Mouse (Mus musculus) hindbrain, embryonic 10.5 days (tissue): ENCODE data around the gene Zfp536. TPM values are rescaled to one million over a fixed set of nuclear protein-coding genes. Genes with fewer than 3 reads are reported as not detected.

ENCODE experiments used
- DNase-seq: peaks from one replicate; pipeline ENCODE4 v3.0.0-alpha.2; 2017; ENCODE audit warnings: low spot score
- H3K27ac ChIP-seq: fragments of 300-500 bp; sonication (generic); 2 replicates; pipeline ENCODE4 v1.5.1; 2016; ENCODE audit warnings: mild to moderate bottlenecking, moderate library complexity
- H3K27me3 ChIP-seq: fragments of 300-500 bp; sonication (generic); 2 replicates; pipeline ENCODE4 v1.6.1; 2016; ENCODE audit warnings: mild to moderate bottlenecking; ENCODE audit not compliant: poor library complexity, insufficient read depth, severe bottlenecking
- H3K36me3 ChIP-seq: fragments of 300-500 bp; sonication (generic); 2 replicates; pipeline ENCODE4 v1.6.1; 2016; ENCODE audit warnings: mild to moderate bottlenecking, moderate library complexity
- H3K4me1 ChIP-seq: fragments of 300-500 bp; sonication (generic); replicated peaks from 2 replicates; pipeline ENCODE4 v1.6.1; 2016; ENCODE audit warnings: mild to moderate bottlenecking
- H3K4me3 ChIP-seq: fragments of 300-500 bp; sonication (generic); 2 replicates; pipeline ENCODE4 v1.5.1; 2016; ENCODE audit warnings: mild to moderate bottlenecking, moderate library complexity
- H3K9me3 ChIP-seq: fragments of 300-500 bp; sonication (generic); 2 replicates; pipeline ENCODE4 v1.6.1; 2016; ENCODE audit warnings: mild to moderate bottlenecking, moderate library complexity
- WGBS: fragments of 180-500 bp; shearing (Covaris S2); methylation state at CpG from one replicate; pipeline ENCODE4 v1.1.7; 2016; 5-methylcytosine and 5-hydroxymethylcytosine counted together
- polyA plus RNA-seq: library from polyadenylated mRNA; unstranded; fragments of >200 nt; fragmentation: Nextera tagmentation; extraction: Ambion mirVana; gene quantifications from 2 replicates; pipeline ENCODE4 v1.2.1, GENCODE M21; 2016

Gene Zfp536
- polyA plus RNA-seq, 1 experiment from 2014 or later, result 40.7 TPM

DNA sequence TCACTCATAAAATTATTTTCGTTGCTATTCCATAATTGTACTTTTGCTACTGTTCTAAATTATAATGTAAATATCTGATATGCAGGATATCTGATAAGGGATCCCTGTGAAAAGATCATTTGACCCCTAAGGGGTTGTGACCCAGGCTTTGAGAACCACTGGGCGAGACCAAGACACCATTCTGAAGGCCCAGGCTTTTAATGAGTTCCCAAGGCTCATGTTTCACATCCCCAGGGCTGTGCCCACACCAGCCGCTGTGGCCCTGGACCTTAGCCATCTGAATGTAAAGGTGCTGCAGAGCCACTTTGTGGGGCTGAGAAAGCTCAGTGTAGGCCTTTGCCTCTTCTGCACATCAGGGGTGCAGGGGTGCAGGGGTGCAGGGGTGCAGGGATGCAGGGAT is 221.1 kb downstream of the Zfp536 start:
- peak overlapping the region; percentile 37; the same call in 1 of the 2 replicates for H3K27ac ChIP-seq
- 59% methylated on average over 3 of the region's 3 CpGs for WGBS
- no peak for DNase-seq

GRCm38 (mm10) chr7:37548805-37549204 is 224.6 kb downstream of the Zfp536 start:
- Histone ChIP-seq H3K27ac (no peak overlapping the region), H3K36me3 (peaks cover 9% of the 10 kb centered on the region), H3K27me3 (no peaks in the 10 kb centered on the region), H3K9me3 (no peaks in the 10 kb centered on the region), H3K4me3 (no peak overlapping the region), H3K4me1 (peaks cover 42% of the 10 kb centered on the region)
- 73% methylated on average over 15 of the region's 15 CpGs for WGBS
- no peak for DNase-seq

More for the DNA sequence above, 221.1 kb downstream of the Zfp536 start:
- H3K9me3 ChIP-seq, result no peaks in the 10 kb centered on the region
- peaks cover 51% of the 10 kb centered on the region for H3K4me1 ChIP-seq
- H3K4me3 ChIP-seq, result no peak overlapping the region
- peaks cover 9% of the 10 kb centered on the region for H3K36me3 ChIP-seq
- H3K27me3 ChIP-seq, result no peaks in the 10 kb centered on the region

- Histone ChIP-seq H3K9me3 (no peaks in the 10 kb centered on the region), H3K27me3 (no peaks in the 10 kb centered on the region), H3K36me3 (peaks cover 24% of the 10 kb centered on the region), H3K4me3 (no peak overlapping the region), H3K4me1 (peaks cover 25% of the 10 kb centered on the region), H3K27ac (peak overlapping the region; percentile 70; the same call in 1 of the 2 replicates)
- 24% methylated on average over 6 of the region's 6 CpGs for WGBS
- DNase-seq, result peak; percentile 39
Measured at GRCm38 (mm10) chr7:37544011-37544410, 229.4 kb downstream of the Zfp536 start.

- H3K9me3 ChIP-seq, result no peaks in the 10 kb centered on the region
- H3K4me1 ChIP-seq, result peaks cover 25% of the 10 kb centered on the region
- no peak overlapping the region for H3K4me3 ChIP-seq
- 88% methylated on average over 7 of the region's 7 CpGs for WGBS
- peak overlapping the region; percentile 12; the same call in 1 of the 2 replicates for H3K27ac ChIP-seq
- H3K36me3 ChIP-seq, result peaks cover 15% of the 10 kb centered on the region
- no peaks in the 10 kb centered on the region for H3K27me3 ChIP-seq
- no peak for DNase-seq
Measured at GRCm38 (mm10) chr7:37542951-37543350, 230.5 kb downstream of the Zfp536 start.

DNA sequence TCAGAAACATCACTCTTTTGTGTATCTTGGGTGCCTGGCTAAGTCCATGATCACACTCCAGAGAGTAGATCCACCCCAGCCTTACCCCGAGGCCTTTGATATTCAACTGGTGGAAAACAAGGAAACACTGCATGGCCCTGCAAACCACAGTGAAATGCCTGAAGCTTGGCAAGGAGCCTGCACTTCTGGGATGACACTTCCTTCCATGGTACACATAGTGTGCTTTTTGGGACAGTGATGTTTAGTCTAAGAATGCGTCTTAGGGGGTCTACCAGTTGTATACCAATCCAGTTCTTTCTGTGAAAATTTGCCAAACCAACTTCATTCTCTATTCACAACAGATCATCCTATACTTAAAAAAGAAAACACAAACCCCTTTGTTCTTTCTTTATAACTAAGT is 242.3 kb downstream of the Zfp536 start:
- Histone ChIP-seq H3K36me3 (peaks cover 8% of the 10 kb centered on the region; the same call in 1 of the 2 replicates), H3K9me3 (no peaks in the 10 kb centered on the region)
- WGBS, result 95% methylated on average over 2 of the region's 2 CpGs

GRCm38 (mm10) chr7:37528311-37528710 is 245.1 kb downstream of the Zfp536 start:
- no peak overlapping the region for H3K27ac ChIP-seq
- H3K9me3 ChIP-seq, result no peaks in the 10 kb centered on the region
- peaks cover 19% of the 10 kb centered on the region; the same call in 1 of the 2 replicates for H3K36me3 ChIP-seq
- H3K4me3 ChIP-seq, result no peak overlapping the region
- DNase-seq, result no peak
- no peaks in the 10 kb centered on the region for H3K27me3 ChIP-seq
- 86% methylated on average over 9 of the region's 9 CpGs for WGBS
- peaks cover 7% of the 10 kb centered on the region for H3K4me1 ChIP-seq

More for the DNA sequence above, 242.3 kb downstream of the Zfp536 start:
- no peak overlapping the region for H3K27ac ChIP-seq
- DNase-seq, result no peak
- H3K4me1 ChIP-seq, result peaks cover 18% of the 10 kb centered on the region
- no peak overlapping the region for H3K4me3 ChIP-seq
- H3K27me3 ChIP-seq, result no peaks in the 10 kb centered on the region

DNA sequence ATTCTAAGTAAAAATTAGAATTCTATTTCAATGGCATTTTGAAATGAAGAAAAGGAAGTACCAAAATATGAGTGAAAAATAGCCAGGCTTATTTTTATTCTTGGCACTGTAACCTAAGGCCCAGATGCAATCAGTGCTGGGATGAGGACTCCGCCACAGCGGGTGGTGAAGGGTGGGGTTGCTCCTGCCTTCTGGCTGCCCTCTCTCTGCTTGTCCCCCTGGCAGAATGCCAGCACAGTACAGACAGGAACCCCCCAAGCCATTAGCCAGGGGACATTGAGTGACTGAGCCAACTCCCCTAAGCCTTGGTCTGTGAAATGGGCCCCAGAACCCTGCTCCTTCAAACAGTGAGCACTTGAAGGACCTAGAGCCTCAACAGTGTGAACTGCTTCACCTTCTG is 245.6 kb downstream of the Zfp536 start:
- Histone ChIP-seq H3K4me3 (no peak overlapping the region), H3K36me3 (peaks cover 19% of the 10 kb centered on the region; the same call in 1 of the 2 replicates), H3K4me1 (peaks cover 4% of the 10 kb centered on the region; the same call in 1 of the 2 replicates), H3K9me3 (no peaks in the 10 kb centered on the region), H3K27me3 (no peaks in the 10 kb centered on the region), H3K27ac (no peak overlapping the region)
- no peak for DNase-seq
- 91% methylated on average over 2 of the region's 2 CpGs for WGBS

GRCm38 (mm10) chr7:37521407-37521806 is 252.0 kb downstream of the Zfp536 start:
- DNase-seq, result no peak
- Histone ChIP-seq H3K27ac (no peak overlapping the region), H3K36me3 (peaks cover 11% of the 10 kb centered on the region; the same call in 1 of the 2 replicates), H3K9me3 (no peaks in the 10 kb centered on the region), H3K4me1 (peaks cover 7% of the 10 kb centered on the region), H3K4me3 (no peak overlapping the region), H3K27me3 (no peaks in the 10 kb centered on the region)
- WGBS, result 83% methylated on average over 2 of the region's 2 CpGs

DNA sequence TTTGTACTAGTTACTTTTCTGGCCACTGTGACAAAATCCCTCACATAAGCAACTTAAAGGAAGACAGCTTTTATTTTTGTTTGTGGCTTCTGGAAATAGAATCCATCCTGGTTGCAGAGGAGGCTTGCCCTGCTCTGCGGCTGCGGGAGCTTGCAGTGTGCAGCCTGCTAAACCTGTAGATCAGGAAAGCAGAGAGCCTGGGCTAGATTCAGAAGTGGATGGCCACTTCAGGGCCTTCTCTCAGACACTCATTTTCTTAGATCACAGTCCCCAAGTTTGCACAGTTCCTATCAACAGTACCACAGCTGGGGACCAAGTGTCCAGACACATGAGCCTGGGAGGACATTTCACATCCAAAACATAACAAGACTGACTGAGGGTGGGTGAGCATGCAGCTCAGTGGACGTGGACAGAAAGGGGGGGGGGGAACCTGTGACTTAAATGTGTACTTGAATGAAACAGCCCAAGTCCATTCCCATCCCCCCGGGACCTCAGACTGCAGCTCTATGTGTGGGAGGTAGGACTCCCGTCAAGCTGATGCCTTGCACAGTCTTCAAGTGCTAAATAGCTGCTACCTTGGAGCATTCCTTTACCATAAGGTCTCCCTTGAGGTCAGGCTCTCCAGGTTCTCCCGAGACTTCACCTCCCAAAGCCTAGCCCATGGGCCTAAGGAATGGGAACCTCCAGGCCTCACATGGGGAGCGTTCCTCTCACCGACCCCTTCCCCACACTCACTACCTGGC is 262.3 kb downstream of the Zfp536 start:
- H3K27ac ChIP-seq, result no peak overlapping the region
- H3K36me3 ChIP-seq, result no peaks in the 10 kb centered on the region
- H3K4me1 ChIP-seq, result peaks cover 54% of the 10 kb centered on the region
- no peaks in the 10 kb centered on the region for H3K27me3 ChIP-seq
- WGBS, result 81% methylated on average over 8 of the region's 8 CpGs
- DNase-seq, result no peak
- no peak overlapping the region for H3K4me3 ChIP-seq
- no peaks in the 10 kb centered on the region for H3K9me3 ChIP-seq

GRCm38 (mm10) chr7:37509700-37510099 is 263.7 kb downstream of the Zfp536 start:
- H3K9me3 ChIP-seq, result no peaks in the 10 kb centered on the region
- no peaks in the 10 kb centered on the region for H3K27me3 ChIP-seq
- H3K4me1 ChIP-seq, result peaks cover 56% of the 10 kb centered on the region
- WGBS, result 67% methylated on average over 9 of the region's 9 CpGs
- no peak overlapping the region for H3K4me3 ChIP-seq
- 0 out of 2 replicates have a peak overlapping the region, but pooled peaks have one; percentile 18 for H3K27ac ChIP-seq
- H3K36me3 ChIP-seq, result no peaks in the 10 kb centered on the region
- DNase-seq, result no peak

GRCm38 (mm10) chr7:37505548-37505947 is 267.9 kb downstream of the Zfp536 start:
- Histone ChIP-seq H3K36me3 (peaks cover 8% of the 10 kb centered on the region), H3K27me3 (no peaks in the 10 kb centered on the region), H3K4me1 (peaks cover 26% of the 10 kb centered on the region), H3K27ac (no peak overlapping the region), H3K4me3 (no peak overlapping the region), H3K9me3 (no peaks in the 10 kb centered on the region)
- WGBS, result 79% methylated on average over 7 of the region's 7 CpGs
- DNase-seq, result no peak

DNA sequence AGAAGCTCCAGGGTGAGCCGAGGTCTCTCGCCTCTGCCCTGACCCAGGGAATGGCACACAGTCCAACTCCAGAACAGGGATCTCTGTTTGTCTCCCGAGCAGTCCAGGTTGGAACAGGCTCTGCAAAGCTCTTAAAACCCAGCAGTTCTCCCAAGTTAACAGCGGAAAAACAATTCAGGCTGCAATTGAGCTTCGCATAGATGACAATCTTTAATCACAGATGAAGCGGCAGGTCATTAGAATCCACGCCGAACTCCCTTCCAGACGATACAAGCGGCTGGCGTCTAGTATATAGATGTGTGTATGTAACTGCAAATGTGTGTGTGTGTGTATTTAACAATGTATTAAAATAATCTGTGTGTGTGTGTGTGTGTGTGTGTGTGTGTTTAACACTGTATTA is 268.3 kb downstream of the Zfp536 start:
- Histone ChIP-seq H3K27ac (0 out of 2 replicates have a peak overlapping the region, but pooled peaks have one; percentile 1), H3K27me3 (no peaks in the 10 kb centered on the region), H3K4me3 (no peak overlapping the region), H3K36me3 (peaks cover 8% of the 10 kb centered on the region), H3K4me1 (peaks cover 26% of the 10 kb centered on the region), H3K9me3 (no peaks in the 10 kb centered on the region)
- 91% methylated on average over 11 of the region's 11 CpGs for WGBS
- DNase-seq, result no peak

DNA sequence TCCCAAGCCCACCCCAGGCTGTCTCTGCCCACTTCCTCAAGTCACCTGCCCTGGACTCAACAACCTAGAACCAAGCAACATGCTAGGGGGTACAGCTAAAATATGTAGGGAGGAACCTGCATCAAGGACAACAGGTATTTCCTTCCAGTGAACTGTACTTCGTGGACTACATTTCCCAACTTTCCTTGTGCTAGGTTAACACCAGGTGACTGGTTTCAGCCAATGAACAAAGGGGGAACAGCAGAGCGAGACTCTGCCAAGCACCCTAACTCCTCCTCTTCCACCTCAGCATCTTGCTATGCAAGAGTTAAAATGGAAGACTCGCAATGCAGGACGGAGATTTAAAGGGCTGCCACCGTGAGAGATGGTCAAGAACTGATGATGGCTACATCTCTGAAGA is 274.6 kb downstream of the Zfp536 start:
- Histone ChIP-seq H3K9me3 (no peaks in the 10 kb centered on the region), H3K4me1 (0 out of 2 replicates have a peak, but pooled peaks cover 3% of the 10 kb centered on the region), H3K27me3 (no peaks in the 10 kb centered on the region), H3K4me3 (no peak overlapping the region), H3K36me3 (peaks cover 11% of the 10 kb centered on the region), H3K27ac (no peak overlapping the region)
- no peak for DNase-seq
- WGBS, result 72% methylated on average over 5 of the region's 5 CpGs
